Mouse (Mus musculus) cortical plate, adult 2 months (tissue): ENCODE results near the gene Zfp646.

Source experiments
- CTCF ChIP-seq: fragments of 200-500 bp; IDR thresholded peaks from 2 replicates; pipeline ENCODE4 v1.5.1; 2011; ENCODE audit warnings: mild to moderate bottlenecking, control low read depth, low read length; ENCODE audit not compliant: insufficient read depth; ENCODE audit errors: extremely low read depth
- POLR2A ChIP-seq: fragments of 200-500 bp; IDR thresholded peaks from 2 replicates; pipeline ENCODE4 v1.6.1; 2011; ENCODE audit warnings: mild to moderate bottlenecking, low read length, control low read depth; ENCODE audit not compliant: insufficient read depth; ENCODE audit errors: extremely low read depth

- no peak for TF ChIP-seq POLR2A
- TF ChIP-seq CTCF = no peak
Measured at GRCm38 (mm10) chr7:127899997-127900396, 24.0 kb downstream of the Zfp646 start.
